Comparison of ENCODE assay signal across 29 mouse cellular contexts in the genomic region with DNA sequence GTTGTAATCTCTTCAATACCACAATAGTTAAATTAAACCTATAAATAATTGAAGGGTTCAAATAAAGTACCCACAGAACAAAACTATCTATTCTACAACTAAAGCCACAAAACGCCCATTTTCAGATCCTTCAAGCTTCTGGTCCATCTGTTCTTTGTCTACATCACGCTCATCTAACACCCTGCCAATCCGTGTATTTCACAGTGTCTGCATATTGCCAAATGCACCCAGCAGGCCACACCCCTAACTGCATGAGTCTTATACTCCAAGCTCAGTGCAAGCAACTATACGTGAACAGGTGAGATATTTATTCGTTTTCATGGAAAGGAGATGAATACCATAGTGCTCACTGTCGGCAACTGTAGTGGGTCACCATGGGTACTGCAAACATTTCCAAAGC. TPM values are rescaled to one million over a fixed set of nuclear protein-coding genes. Genes with fewer than 3 reads are reported as not detected.
DNase-seq lines count a peak whose midpoint lies in the region; ATAC-seq and TF ChIP-seq lines count a peak whose summit lies in the region.
"Had no signal": no experiment of that assay in that cellular context is flagged by ENCODE, and none has a peak within 500 bp of the region (broad histone marks: within the 10 kb centered on the region; RNA-seq: fewer than 3 reads in every experiment).

No protein-coding gene starts in this region.

- TF ChIP-seq CTCF in layer of hippocampus, adult 2 months (conservative IDR thresholded peaks at IDR 0.05) = no peak
- TF ChIP-seq CTCF in brain, embryonic 14.5 days (IDR thresholded peaks at IDR 0.05; ENCODE audit: borderline replicate concordance, extremely low read depth, insufficient read depth, insufficient read length) = no peak

- H3K27ac ChIP-seq in layer of hippocampus, adult 2 months = 0 out of 2 replicates have a peak overlapping the region, but pooled peaks have one; percentile 36
- H3K27ac ChIP-seq: heart, embryonic 15.5 days; kidney, embryonic 15.5 days; left cerebral cortex, adult 2 months; limb, embryonic 13.5 days; midbrain, embryonic 12.5 days; neural tube, embryonic 13.5 days; stomach, postnatal 0 days had no signal

- TF ChIP-seq POLR2A in brain, embryonic 14.5 days (IDR thresholded peaks at IDR 0.05; ENCODE audit: borderline replicate concordance, extremely low read depth, insufficient read depth, insufficient read length, poor library complexity, severe bottlenecking) = no peak

- ATAC-seq in activated CD4-positive, CD25-positive, alpha-beta regulatory T cell, adult 4 months = no peak
- ATAC-seq: hindbrain, embryonic 16.5 days had no signal

- H3K4me3 ChIP-seq in layer of hippocampus, adult 2 months = no peak overlapping the region
- H3K4me3 ChIP-seq: heart, embryonic 15.5 days; kidney, embryonic 15.5 days; left cerebral cortex, adult 2 months; limb, embryonic 13.5 days; megakaryocyte, embryonic 14.5 days; midbrain, embryonic 12.5 days; neural tube, embryonic 13.5 days had no signal

- DNase-seq in cerebellum, postnatal 36 days = peak; percentile 24 to 29
- no peak for DNase-seq in cerebellum, adult 11 months
- peak in 1 of 2 experiments; percentile 30 for DNase-seq in layer of hippocampus, adult 2 months (ENCODE audit: low spot score in 2 of 2)
- DNase-seq in layer of hippocampus, postnatal 10 days (ENCODE audit: low spot score in 2 of 2) = no peak
- peak; percentile 54 for DNase-seq in brain, embryonic 14.5 days (ENCODE audit: low read depth)
- DNase-seq in lung, postnatal 25 days (ENCODE audit: low spot score) = peak; percentile 25
- DNase-seq: adrenal gland, adult 2 months; adrenal gland, postnatal 36 days; B cell, adult 2 months; cerebellum, adult 11-12 months; gastrocnemius, postnatal 14 days; kidney, adult 18-20 months; kidney, postnatal 25 days; right cerebral cortex, postnatal 4 days; thymus, adult 18-20 months; thymus, postnatal 25 days had no signal

RNA-seq across cellular contexts. Expression of a gene that starts 25.9 kb away (rescaled TPM):
- total RNA-seq in layer of hippocampus, adult 2 months (2021) = 10 to 100 TPM; 68.3 to 80.7 TPM
- 10 to 100 TPM; 50.5 to 54.6 TPM for total RNA-seq in layer of hippocampus, postnatal 10 days (2021)
- 25.6 and 41.4 TPM in 2 replicates for polyA plus RNA-seq in brain, embryonic 14.5 days (2012; rRNA removed)
- 10 to 100 TPM; 28.7 to 31.1 TPM for polyA plus RNA-seq in activated CD4-positive, CD25-positive, alpha-beta regulatory T cell, adult 4 months (2017; shearing (Covaris generic))

RNA-seq across cellular contexts. Expression of a gene that starts 52.3 kb away (rescaled TPM):
- 1 to 10 TPM; 1.1 to 1.7 TPM for total RNA-seq in layer of hippocampus, adult 2 months (2021)
- under 1 TPM in 1 of 2 experiments, not detected in 1; 0.98 TPM for total RNA-seq in layer of hippocampus, postnatal 10 days (2021)
- 1.1 and 1.2 TPM in 2 replicates for polyA plus RNA-seq in brain, embryonic 14.5 days (2012; rRNA removed)
- under 1 TPM in 1 of 2 experiments, not detected in 1; 0.77 TPM for polyA plus RNA-seq in activated CD4-positive, CD25-positive, alpha-beta regulatory T cell, adult 4 months (2017; shearing (Covaris generic))
- total RNA-seq: granulocyte monocyte progenitor cell, adult 5-6 weeks had no signal
- polyA plus RNA-seq: embryonic facial prominence, embryonic 11.5 days; hindbrain, embryonic 11.5 days; hindbrain, embryonic 16.5 days; limb, embryonic 13.5 days; midbrain, embryonic 12.5 days; neural tube, embryonic 13.5 days had no signal

RNA-seq across cellular contexts. Expression of a gene that starts 56.0 kb away (rescaled TPM):
- total RNA-seq in layer of hippocampus, adult 2 months (2021) = 10 to 100 TPM; 50.0 to 50.3 TPM
- 10 to 100 TPM; 23.6 to 30.9 TPM for total RNA-seq in layer of hippocampus, postnatal 10 days (2021)
- polyA plus RNA-seq in brain, embryonic 14.5 days (2012; rRNA removed) = 19.6 and 28.1 TPM in 2 replicates
- 1 to 10 TPM in 1 of 2 experiments, under 1 TPM in 1; 0.34 to 1.5 TPM for polyA plus RNA-seq in activated CD4-positive, CD25-positive, alpha-beta regulatory T cell, adult 4 months (2017; shearing (Covaris generic))
- total RNA-seq: granulocyte monocyte progenitor cell, adult 5-6 weeks had no signal

Comparison
In these comparisons a context has a peak if more than half of its experiments do, and no peak if none do; other contexts are left out.
1. DNase-seq: peak in cerebellum, postnatal 36 days (2 of 2), brain, embryonic 14.5 days (single experiment) and lung, postnatal 25 days (single experiment); none in cerebellum, adult 11 months (single experiment) and layer of hippocampus, postnatal 10 days (0 of 2).